Mouse (Mus musculus): ENCODE data around the gene Rsl1d1. TPM values are rescaled to one million over a fixed set of nuclear protein-coding genes. Genes with fewer than 3 reads are reported as not detected.
A peak's percentile ranks its signal among the peaks of the same experiment; 100 is the strongest.
"Not testable (repeated sequence)": the region's sequence is repeated elsewhere in the genome, so short reads cannot be mapped to it uniquely, and the experiment has no call there.

Rsl1d1 gene
- polyA plus RNA-seq, 1 experiment from 2014 or later = 245 TPM

DNA sequence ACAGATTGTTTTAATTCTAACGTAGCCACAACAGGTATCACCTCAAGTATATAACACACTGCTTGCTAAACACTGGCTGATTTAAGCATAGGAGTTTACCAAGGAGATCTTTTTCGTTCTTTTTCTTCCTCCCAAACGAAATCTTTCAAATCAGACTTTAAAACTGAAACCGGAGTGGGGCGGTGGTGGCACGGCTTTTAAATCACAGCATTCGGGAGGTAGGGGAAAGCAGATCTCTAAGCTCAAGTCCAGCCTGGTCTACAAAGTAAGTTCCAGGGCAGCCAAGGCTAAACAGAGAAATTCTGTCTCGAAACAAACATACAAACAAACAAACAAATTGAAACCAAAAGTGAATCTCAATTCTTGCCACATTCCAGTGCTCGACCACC lies 28.0 kb downstream of the Rsl1d1 start:
- H3K36me3 ChIP-seq (ENCODE audit: control insufficient read depth, insufficient read depth, low read length) = no peaks in the 10 kb centered on the region
- DNase-seq (ENCODE audit: low spot score) (no peak), ATAC-seq (ENCODE audit: low FRiP score) (no peak; the same call in 1 of the 2 replicates)
- H3K4me2 ChIP-seq (replicated peaks; ENCODE audit: low read depth, low read length) = peak overlapping the region; percentile 76
- H3K9me3 ChIP-seq (ENCODE audit: control insufficient read depth, low read length) = no peaks in the 10 kb centered on the region
- H3K4me3 ChIP-seq (ENCODE audit: low read depth, low read length) = peak overlapping the region; percentile 92
- H3K27me3 ChIP-seq (ENCODE audit: control insufficient read depth, insufficient read depth, low read length) = 0 out of 2 replicates have a peak, but pooled peaks cover 2% of the 10 kb centered on the region
- H3K27ac ChIP-seq (ENCODE audit: low read depth, low read length) = peak overlapping the region; percentile 85; the same call in 1 of the 2 replicates
- H3K4me1 ChIP-seq (replicated peaks; ENCODE audit: control insufficient read depth, insufficient read depth, low read length) = 0 out of 2 replicates have a peak, but pooled peaks cover 3% of the 10 kb centered on the region
- H3K9ac ChIP-seq (ENCODE audit: low read depth, low read length) = peak overlapping the region; percentile 87
- 17% methylated on average over 9 of the region's 9 CpGs for WGBS

- no peaks in the 10 kb centered on the region for H3K9me3 ChIP-seq (ENCODE audit: control insufficient read depth, low read length)
- 0 out of 2 replicates have a peak, but pooled peaks cover 3% of the 10 kb centered on the region for H3K4me1 ChIP-seq (replicated peaks; ENCODE audit: control insufficient read depth, insufficient read depth, low read length)
- ATAC-seq (ENCODE audit: low FRiP score) (no peak), DNase-seq (ENCODE audit: low spot score) (peak; percentile 80)
- H3K36me3 ChIP-seq (ENCODE audit: control insufficient read depth, insufficient read depth, low read length) = no peaks in the 10 kb centered on the region
- no peak overlapping the region for H3K27ac ChIP-seq (ENCODE audit: low read depth, low read length)
- 0 out of 2 replicates have a peak, but pooled peaks cover 2% of the 10 kb centered on the region for H3K27me3 ChIP-seq (ENCODE audit: control insufficient read depth, insufficient read depth, low read length)
- 7% methylated on average over 10 of the region's 10 CpGs for WGBS
- H3K9ac ChIP-seq (ENCODE audit: low read depth, low read length) = peak overlapping the region; percentile 87; the same call in 1 of the 2 replicates
- peak overlapping the region; percentile 92 for H3K4me3 ChIP-seq (ENCODE audit: low read depth, low read length)
- H3K4me2 ChIP-seq (replicated peaks; ENCODE audit: low read depth, low read length) = peak overlapping the region; percentile 76
These were observed 28.5 kb downstream of the Rsl1d1 start for GRCm38 (mm10) chr16:11174671-11175081.

DNA sequence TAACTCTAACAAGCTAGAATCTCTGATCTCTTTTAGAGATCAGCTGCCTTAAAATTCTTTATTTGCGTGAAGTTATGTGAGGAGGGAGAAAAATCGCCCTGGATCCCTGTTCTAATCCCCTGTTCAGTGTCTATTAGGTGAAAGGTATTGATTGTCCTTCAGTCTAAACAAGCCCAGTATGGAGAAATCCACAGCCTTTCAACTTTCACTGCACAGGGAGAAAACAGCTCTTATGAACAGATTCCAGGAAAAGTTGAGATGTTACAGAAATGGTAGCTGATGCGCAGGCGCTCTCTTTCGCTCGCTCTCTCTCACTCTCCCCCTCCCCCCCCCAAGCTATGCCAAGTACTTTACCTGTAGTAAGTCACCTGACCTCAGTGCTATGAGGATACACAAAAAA lies 31.5 kb downstream of the Rsl1d1 start:
- no peaks in the 10 kb centered on the region for H3K27me3 ChIP-seq (ENCODE audit: control insufficient read depth, insufficient read depth, low read length)
- no peaks in the 10 kb centered on the region for H3K4me1 ChIP-seq (replicated peaks; ENCODE audit: control insufficient read depth, insufficient read depth, low read length)
- no peak for DNase-seq (ENCODE audit: low spot score)
- no peaks in the 10 kb centered on the region for H3K36me3 ChIP-seq (ENCODE audit: control insufficient read depth, insufficient read depth, low read length)
- 86% methylated on average over 6 of the region's 6 CpGs for WGBS
- no peak overlapping the region for H3K4me2 ChIP-seq (replicated peaks; ENCODE audit: low read depth, low read length)
- H3K9ac ChIP-seq (ENCODE audit: low read depth, low read length) = no peak overlapping the region
- H3K27ac ChIP-seq (ENCODE audit: low read depth, low read length) = no peak overlapping the region
- no peak overlapping the region for H3K4me3 ChIP-seq (ENCODE audit: low read depth, low read length)
- ATAC-seq (ENCODE audit: low FRiP score) = no peak
- H3K9me3 ChIP-seq (ENCODE audit: control insufficient read depth, low read length) = no peaks in the 10 kb centered on the region

DNA sequence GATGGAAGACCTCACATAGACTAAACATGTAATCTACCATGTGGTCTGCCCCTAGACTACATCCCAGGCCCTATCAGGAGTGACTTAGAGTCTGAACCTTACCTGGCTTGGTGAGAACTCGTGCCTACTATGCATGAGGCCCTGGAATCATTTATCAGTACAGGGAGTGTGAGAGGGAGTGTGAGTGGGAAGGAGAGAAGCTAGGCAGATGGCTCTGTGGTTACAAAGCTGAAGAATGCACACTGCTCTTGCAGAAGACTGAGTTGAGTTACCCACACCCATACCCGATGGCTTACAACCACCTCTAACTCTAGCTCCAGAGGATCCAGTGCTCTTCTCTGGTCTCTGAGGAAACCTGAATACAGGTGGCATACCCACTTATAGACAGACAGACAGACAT lies 36.7 kb downstream of the Rsl1d1 start:
- DNase-seq (ENCODE audit: low spot score) = no peak
- Histone ChIP-seq H3K4me1 (replicated peaks; ENCODE audit: control insufficient read depth, insufficient read depth, low read length) (no peaks in the 10 kb centered on the region), H3K9ac (ENCODE audit: low read depth, low read length) (no peak overlapping the region), H3K4me3 (ENCODE audit: low read depth, low read length) (no peak overlapping the region), H3K9me3 (ENCODE audit: control insufficient read depth, low read length) (no peaks in the 10 kb centered on the region), H3K27me3 (ENCODE audit: control insufficient read depth, insufficient read depth, low read length) (no peaks in the 10 kb centered on the region), H3K4me2 (replicated peaks; ENCODE audit: low read depth, low read length) (no peak overlapping the region), H3K36me3 (ENCODE audit: control insufficient read depth, insufficient read depth, low read length) (0 out of 2 replicates have a peak, but pooled peaks cover 3% of the 10 kb centered on the region), H3K27ac (ENCODE audit: low read depth, low read length) (no peak overlapping the region)
- whole genome bisulfite sequencing = 79% methylated on average over 2 of the region's 2 CpGs
- no peak for ATAC-seq (ENCODE audit: low FRiP score)

GRCm38 (mm10) chr16:11164695-11165255 lies 38.4 kb downstream of the Rsl1d1 start:
- Histone ChIP-seq H3K27me3 (ENCODE audit: control insufficient read depth, insufficient read depth, low read length) (no peaks in the 10 kb centered on the region), H3K4me2 (replicated peaks; ENCODE audit: low read depth, low read length) (no peak overlapping the region), H3K4me3 (ENCODE audit: low read depth, low read length) (no peak overlapping the region), H3K9me3 (ENCODE audit: control insufficient read depth, low read length) (no peaks in the 10 kb centered on the region), H3K9ac (ENCODE audit: low read depth, low read length) (no peak overlapping the region), H3K27ac (ENCODE audit: low read depth, low read length) (no peak overlapping the region), H3K4me1 (replicated peaks; ENCODE audit: control insufficient read depth, insufficient read depth, low read length) (no peaks in the 10 kb centered on the region), H3K36me3 (ENCODE audit: control insufficient read depth, insufficient read depth, low read length) (0 out of 2 replicates have a peak, but pooled peaks cover 3% of the 10 kb centered on the region)
- DNase-seq (ENCODE audit: low spot score) (no peak), ATAC-seq (ENCODE audit: low FRiP score) (no peak)
- WGBS = 83% methylated on average over 3 of the region's 3 CpGs

DNA sequence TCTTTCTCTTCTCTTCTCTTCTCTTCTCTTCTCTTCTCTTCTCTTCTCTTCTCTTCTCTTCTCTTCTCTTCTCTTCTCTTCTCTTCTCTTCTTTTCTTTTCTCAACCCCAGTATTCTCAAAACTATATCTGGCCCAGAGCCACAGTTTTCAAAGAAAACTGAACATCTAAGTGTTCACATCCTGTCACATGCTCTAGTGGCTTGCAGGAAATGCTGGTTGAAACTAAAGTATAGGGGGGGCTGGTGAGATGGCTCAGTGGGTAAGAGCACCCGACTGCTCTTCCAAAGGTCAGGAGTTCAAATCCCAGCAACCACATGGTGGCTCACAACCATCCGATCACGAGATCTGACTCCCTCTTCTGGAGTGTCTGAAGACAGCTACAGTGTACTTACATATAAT lies 45.4 kb downstream of the Rsl1d1 start:
- ATAC-seq (ENCODE audit: low FRiP score); H3K9ac ChIP-seq (ENCODE audit: low read depth, low read length); DNase-seq (ENCODE audit: low spot score); H3K4me1 ChIP-seq (replicated peaks; ENCODE audit: control insufficient read depth, insufficient read depth, low read length); H3K4me3 ChIP-seq (ENCODE audit: low read depth, low read length); H3K27ac ChIP-seq (ENCODE audit: low read depth, low read length); H3K4me2 ChIP-seq (replicated peaks; ENCODE audit: low read depth, low read length); H3K9me3 ChIP-seq (ENCODE audit: control insufficient read depth, low read length); H3K27me3 ChIP-seq (ENCODE audit: control insufficient read depth, insufficient read depth, low read length): not testable (repeated sequence)
- 61% methylated on average over 1 of the region's 3 CpGs for WGBS
- peaks cover 11% of the 10 kb centered on the region for H3K36me3 ChIP-seq (ENCODE audit: control insufficient read depth, insufficient read depth, low read length)

GRCm38 (mm10) chr16:11154500-11154899 lies 48.6 kb downstream of the Rsl1d1 start:
- Histone ChIP-seq H3K36me3 (ENCODE audit: control insufficient read depth, insufficient read depth, low read length) (peaks cover 8% of the 10 kb centered on the region), H3K4me1 (replicated peaks; ENCODE audit: control insufficient read depth, insufficient read depth, low read length) (no peaks in the 10 kb centered on the region), H3K4me3 (ENCODE audit: low read depth, low read length) (no peak overlapping the region), H3K27me3 (ENCODE audit: control insufficient read depth, insufficient read depth, low read length) (no peaks in the 10 kb centered on the region), H3K27ac (ENCODE audit: low read depth, low read length) (no peak overlapping the region), H3K4me2 (replicated peaks; ENCODE audit: low read depth, low read length) (no peak overlapping the region), H3K9me3 (ENCODE audit: control insufficient read depth, low read length) (no peaks in the 10 kb centered on the region), H3K9ac (ENCODE audit: low read depth, low read length) (no peak overlapping the region)
- DNase-seq (ENCODE audit: low spot score) = no peak
- ATAC-seq (ENCODE audit: low FRiP score) = no peak

DNA sequence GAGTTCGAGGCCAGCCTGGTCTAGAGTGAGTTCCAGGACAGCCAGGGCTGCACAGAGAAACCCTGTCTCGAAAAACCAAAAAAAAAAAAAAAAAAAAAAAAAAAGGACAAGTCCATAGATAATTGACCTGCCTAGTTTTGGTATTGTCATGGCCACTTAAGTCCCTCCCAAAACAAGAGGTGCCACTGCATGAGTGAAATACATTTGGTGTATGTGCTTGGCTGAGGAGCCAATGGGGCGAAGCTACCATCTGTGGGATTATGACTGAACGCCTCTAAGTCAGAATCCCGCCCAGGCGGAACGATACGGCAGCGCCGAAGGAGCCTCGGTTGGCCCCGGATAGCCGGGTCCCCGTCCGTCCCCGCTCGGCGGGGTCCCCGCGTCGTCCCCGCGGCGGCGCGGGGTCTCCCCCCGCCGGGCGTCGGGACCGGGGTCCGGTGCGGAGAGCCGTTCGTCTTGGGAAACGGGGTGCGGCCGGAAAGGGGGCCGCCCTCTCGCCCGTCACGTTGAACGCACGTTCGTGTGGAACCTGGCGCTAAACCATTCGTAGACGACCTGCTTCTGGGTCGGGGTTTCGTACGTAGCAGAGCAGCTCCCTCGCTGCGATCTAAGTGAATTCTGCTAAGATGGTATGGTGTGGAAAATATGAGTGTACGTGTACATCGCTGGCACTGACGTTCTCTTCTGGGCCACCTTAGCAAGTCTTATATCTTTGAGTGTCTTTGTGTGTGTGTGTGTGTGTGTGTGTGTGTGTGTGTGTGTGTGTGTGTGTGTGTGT lies 59.2 kb downstream of the Rsl1d1 start:
- WGBS = 15% methylated on average over 54 of the region's 56 CpGs
- not testable (repeated sequence) for H3K4me3 ChIP-seq (ENCODE audit: low read depth, low read length); H3K9ac ChIP-seq (ENCODE audit: low read depth, low read length); H3K4me1 ChIP-seq (replicated peaks; ENCODE audit: control insufficient read depth, insufficient read depth, low read length); H3K9me3 ChIP-seq (ENCODE audit: control insufficient read depth, low read length); H3K27ac ChIP-seq (ENCODE audit: low read depth, low read length); H3K27me3 ChIP-seq (ENCODE audit: control insufficient read depth, insufficient read depth, low read length); H3K4me2 ChIP-seq (replicated peaks; ENCODE audit: low read depth, low read length); ATAC-seq (ENCODE audit: low FRiP score); H3K36me3 ChIP-seq (ENCODE audit: control insufficient read depth, insufficient read depth, low read length)
- peak; percentile 31 for DNase-seq (ENCODE audit: low spot score)
